Mouse (Mus musculus) right cerebral cortex, adult 18-20 months (tissue): ENCODE measurements around the gene Tmprss12.
"Not testable (repeated sequence)": the region's sequence is repeated elsewhere in the genome, so short reads cannot be mapped to it uniquely, and the experiment has no call there.

Experiments
- DNase-seq: peaks from one replicate; pipeline ENCODE4 v3.0.0; 2022; ENCODE audit warnings: mixed read lengths

Gene Tmprss12

GRCm38 (mm10) chr15:100274790-100275559, 5.7 kb upstream of the Tmprss12 start:
- no peak for DNase-seq

GRCm38 (mm10) chr15:100276403-100276802, 4.2 kb upstream of the Tmprss12 start:
- no peak for DNase-seq

GRCm38 (mm10) chr15:100277586-100277985, 3.1 kb upstream of the Tmprss12 start:
- no peak for DNase-seq

GRCm38 (mm10) chr15:100288980-100289379, 8.3 kb downstream of the Tmprss12 start:
- no peak for DNase-seq

GRCm38 (mm10) chr15:100290858-100291257, 10.2 kb downstream of the Tmprss12 start:
- peak; percentile 48 for DNase-seq

GRCm38 (mm10) chr15:100292326-100292725, 11.7 kb downstream of the Tmprss12 start:
- no peak for DNase-seq

GRCm38 (mm10) chr15:100297856-100298255, 17.2 kb downstream of the Tmprss12 start:
- no peak for DNase-seq

GRCm38 (mm10) chr15:100300499-100300898, 19.9 kb downstream of the Tmprss12 start:
- DNase-seq = no peak

- peak; percentile 43 for DNase-seq
Measured at GRCm38 (mm10) chr15:100301556-100301955, 20.9 kb downstream of the Tmprss12 start.

GRCm38 (mm10) chr15:100303428-100304018, 22.9 kb downstream of the Tmprss12 start:
- no peak for DNase-seq

- DNase-seq = peak; percentile 89
Measured at GRCm38 (mm10) chr15:100304019-100304991, 23.7 kb downstream of the Tmprss12 start, which contains the start of gene Mettl7a1. Mettl7a1 (plus strand) TSS chr15:100304140.

GRCm38 (mm10) chr15:100306201-100306600, 25.6 kb downstream of the Tmprss12 start:
- DNase-seq = no peak

GRCm38 (mm10) chr15:100307438-100308096, 26.9 kb downstream of the Tmprss12 start:
- DNase-seq = not testable (repeated sequence)

- DNase-seq = no peak
Measured at GRCm38 (mm10) chr15:100312346-100312745, 31.7 kb downstream of the Tmprss12 start.

- no peak for DNase-seq
Measured at GRCm38 (mm10) chr15:100314448-100315145, 34.0 kb downstream of the Tmprss12 start.

- DNase-seq = not testable (repeated sequence)
Measured at GRCm38 (mm10) chr15:100318014-100318671, 37.5 kb downstream of the Tmprss12 start.

GRCm38 (mm10) chr15:100319884-100320283, 39.2 kb downstream of the Tmprss12 start:
- no peak for DNase-seq

GRCm38 (mm10) chr15:100320295-100320905, 39.8 kb downstream of the Tmprss12 start:
- DNase-seq = no peak

- DNase-seq = no peak
Measured at GRCm38 (mm10) chr15:100321134-100321533, 40.5 kb downstream of the Tmprss12 start.

GRCm38 (mm10) chr15:100324021-100324591, 43.5 kb downstream of the Tmprss12 start:
- DNase-seq = peak; percentile 32
